Mouse (Mus musculus): ENCODE results near the gene Ccdc18.
"Not testable (repeated sequence)": the region's sequence is repeated elsewhere in the genome, so short reads cannot be mapped to it uniquely, and the experiment has no call there.

The Ccdc18 gene

DNA sequence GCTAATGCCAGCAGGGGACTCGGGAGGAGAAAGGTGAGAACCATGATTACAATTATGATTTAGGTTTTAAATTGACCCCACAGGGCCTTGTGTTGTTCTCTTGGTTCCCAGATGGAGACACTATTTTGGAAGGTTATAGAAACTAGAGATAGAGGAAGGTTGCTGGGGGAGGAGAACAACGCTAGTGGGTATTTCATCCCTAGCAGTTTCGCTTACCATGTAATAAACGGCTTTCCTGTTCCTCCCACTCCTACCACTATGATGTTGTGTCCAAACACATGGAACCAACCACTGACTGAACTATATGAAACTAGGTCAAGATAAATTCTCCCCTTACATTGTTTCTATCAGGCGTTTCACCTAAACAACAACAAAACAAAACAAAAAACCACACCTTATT, 122.6 kb downstream of the Ccdc18 start:
- no peak for DNase-seq (ENCODE audit: extremely low read depth, low read depth)

DNA sequence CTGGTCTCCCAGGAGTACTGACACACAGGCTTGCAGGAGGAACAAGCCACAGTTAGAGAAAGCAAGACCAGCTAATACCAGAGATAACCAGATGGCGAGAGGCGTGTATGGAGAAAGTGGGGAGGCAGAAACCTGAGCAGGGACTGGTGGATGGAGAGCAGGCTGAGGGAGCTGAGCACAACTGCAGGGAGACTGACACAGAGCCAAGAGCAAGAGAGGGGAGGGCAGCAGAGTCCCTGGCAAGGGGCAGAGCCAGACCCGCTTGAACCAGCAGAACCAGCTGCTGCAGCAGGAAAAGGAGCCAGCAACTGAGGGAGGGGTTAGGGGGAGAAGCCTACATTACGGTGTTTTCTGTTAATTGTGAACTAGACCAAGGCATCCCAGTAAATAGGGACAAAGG, 130.0 kb downstream of the Ccdc18 start:
- DNase-seq (ENCODE audit: extremely low read depth, low read depth): peak; percentile 86

DNA sequence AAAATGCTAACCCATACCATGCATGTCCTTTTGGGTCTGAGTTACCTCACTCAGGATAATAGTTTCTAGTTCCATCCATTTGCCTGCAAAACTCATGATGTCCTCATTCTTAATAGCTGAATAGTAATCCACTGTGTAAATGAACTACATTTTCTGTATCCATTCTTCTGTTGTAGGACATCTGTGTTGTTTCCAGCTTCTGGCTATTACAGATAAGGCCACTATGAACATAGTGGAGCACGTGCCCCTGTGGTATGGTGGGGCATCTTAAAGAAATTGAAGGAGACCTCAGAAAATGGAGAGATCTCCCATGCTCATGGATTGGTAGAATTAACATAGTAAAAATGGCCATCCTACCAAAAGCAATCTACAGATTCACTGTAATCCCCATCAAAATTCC, 131.1 kb downstream of the Ccdc18 start:
- not testable (repeated sequence) for DNase-seq (ENCODE audit: extremely low read depth, low read depth)

DNA sequence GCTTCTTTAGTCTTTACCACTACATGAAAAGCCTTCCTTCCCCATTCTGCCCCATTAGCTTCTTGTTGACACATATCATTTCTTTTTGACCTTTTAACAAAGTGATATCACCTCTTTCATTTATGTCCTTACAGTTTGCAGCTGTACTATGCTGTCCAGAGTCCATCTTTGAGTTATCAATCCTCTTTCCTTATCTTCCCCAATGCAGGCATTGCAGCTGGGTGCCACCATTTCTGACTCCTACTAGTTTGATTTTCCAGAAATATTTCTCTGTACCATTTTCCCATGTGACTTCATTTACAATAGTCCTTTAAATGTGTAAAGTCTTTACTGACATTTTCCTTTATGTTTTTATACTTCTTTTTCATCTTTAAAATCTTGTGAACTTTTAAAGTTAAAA, 134.3 kb downstream of the Ccdc18 start:
- DNase-seq (ENCODE audit: extremely low read depth, low read depth): no peak

DNA sequence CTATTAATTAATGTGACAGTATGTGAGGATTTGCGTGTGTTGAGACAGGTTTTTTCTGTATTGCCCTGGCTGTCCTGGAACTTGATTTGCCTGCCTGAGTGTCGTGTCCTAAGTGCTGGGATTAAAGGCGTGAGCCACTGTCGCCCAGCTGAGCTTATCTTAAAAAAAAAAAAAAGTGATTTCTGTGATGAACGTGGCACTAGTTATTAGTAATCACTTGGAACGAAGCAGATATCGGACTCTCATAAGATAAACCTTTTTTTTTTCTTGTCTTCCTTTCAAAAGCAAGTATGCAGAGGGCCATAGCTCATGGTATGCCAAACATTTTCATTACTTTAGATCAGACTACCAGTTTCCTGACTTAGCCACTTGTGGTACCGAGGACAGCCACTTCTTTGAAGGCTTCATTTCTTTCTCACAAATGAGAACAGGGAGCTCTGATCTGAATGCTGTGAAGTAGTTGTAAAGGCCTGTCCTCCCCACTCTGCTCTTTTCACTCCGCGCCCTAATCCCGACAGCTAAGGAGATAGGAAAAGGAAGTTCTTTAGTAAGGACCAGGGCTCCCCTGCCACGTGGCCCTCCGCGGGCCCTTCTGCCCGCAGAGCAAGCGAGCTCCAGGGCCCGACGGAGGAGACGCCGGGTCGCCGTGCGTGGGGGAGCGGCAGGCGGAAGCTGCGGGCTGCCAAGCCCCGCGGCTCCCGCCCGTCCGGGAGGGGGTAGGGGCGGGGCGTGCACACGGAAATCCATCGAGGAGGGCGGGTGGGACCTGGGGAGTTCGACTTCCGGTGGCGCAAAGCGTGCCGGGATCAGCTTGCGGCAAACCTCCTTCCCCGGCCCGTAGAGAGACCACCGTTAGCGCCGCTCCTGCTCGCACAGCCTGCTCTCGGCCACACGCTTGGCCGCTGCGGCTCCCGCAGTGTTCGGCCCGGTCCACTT, 135.7 kb downstream of the Ccdc18 start, which contains the start of gene Dr1:
Gene Dr1, plus strand, starts transcription at position 771 of the 936 bp plus-strand sequence.
- peak; percentile 66 for DNase-seq (ENCODE audit: extremely low read depth, low read depth)

DNA sequence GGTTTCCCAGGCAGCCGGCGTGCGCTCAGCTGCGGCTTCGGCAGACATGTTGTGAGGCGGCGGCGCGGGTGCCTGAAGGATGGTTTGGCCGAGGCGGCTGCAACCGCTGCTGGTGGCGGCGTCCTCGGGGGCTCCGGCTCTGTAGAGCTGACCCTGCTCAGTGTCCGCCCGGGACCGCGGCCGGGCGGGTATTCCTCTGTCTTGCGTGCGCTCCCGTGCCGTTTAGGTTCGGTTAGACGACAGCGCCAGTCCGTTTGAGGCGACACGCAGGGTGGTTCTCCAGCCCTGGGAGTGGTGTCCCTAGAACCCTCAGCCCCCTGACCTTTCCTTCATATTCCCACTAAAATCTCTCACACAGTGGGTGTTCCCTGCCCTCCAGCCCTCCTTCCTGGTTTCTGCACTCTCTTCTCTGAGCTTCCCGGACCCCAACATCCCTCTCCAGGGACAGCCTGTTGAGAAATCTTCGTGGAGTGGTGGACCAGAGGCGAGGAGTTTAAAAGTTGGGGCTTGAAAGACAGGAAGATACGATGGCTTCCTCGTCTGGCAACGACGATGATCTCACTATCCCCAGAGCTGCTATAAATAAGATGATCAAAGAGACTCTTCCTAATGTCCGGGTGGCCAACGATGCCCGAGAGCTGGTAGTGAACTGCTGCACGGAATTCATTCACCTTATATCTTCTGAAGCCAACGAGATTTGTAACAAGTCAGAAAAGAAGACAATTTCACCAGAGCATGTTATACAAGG, 136.6 kb downstream of the Ccdc18 start:
- peak; percentile 24 for DNase-seq (ENCODE audit: extremely low read depth, low read depth)

DNA sequence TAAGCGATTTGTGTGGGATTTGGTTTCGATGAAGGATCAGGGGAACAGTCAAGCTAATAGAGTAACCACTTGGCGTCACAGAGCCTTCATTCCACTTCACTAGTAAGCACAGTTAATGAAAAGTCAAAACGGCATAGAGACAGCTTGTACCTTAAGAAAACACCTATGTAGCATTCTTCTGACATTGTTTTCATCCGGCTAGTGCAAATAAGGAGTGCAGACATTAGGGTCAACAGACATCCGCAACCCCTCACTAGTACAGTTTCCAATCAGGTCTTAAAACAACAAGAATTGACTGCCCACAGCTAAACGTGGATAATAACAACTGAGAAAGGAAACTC, 137.1 kb downstream of the Ccdc18 start:
- DNase-seq (ENCODE audit: extremely low read depth, low read depth): no peak

DNA sequence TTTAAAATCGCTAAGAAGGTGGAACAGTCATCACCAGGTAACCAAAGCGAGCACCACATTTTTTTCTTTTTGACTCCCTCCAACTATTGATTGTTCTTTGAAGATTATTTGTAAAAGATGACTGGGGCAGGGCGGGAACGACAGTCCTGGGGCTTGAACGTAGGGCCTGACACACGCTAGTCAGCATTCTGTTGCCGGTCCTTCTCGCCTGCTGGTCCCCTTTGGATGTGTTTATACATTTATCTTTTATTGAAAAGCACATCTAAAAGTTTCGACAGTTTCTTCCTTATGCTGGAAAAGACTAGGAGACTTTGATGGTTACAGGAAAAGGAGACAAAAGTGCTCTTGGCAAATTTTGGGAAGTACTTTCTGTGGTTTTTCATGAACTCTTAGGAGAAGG, 137.7 kb downstream of the Ccdc18 start:
- peak; percentile 35 for DNase-seq (ENCODE audit: extremely low read depth, low read depth)

DNA sequence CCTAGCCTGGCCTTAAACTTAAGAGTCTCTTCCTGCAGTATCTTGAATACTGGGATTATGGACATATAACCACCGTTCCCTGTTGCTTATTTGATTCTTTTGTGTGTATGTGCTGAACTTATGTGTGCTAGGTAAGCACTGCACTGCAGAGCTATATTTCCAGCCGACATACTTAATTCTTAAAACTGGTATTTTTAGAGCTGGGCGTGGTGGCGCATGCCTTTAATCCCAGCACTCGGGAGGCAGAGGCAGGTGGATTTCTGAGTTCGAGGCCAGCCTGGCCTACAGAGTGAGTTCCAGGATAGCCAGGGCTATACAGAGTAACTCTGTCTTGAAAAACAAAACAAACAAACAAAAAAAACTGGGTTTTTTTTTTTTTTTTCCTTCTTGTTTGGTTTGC, 138.7 kb downstream of the Ccdc18 start:
- not testable (repeated sequence) for DNase-seq (ENCODE audit: extremely low read depth, low read depth)
